Mouse (Mus musculus) C2C12 (cell line): ENCODE results near the gene Psap.

ENCODE experiments used
- CEBPB ChIP-seq: IDR thresholded peaks from one replicate; pipeline ENCODE4 v1.6.1; 2011; ENCODE audit warnings: low read depth, mild to moderate bottlenecking, control low read depth, moderate library complexity
- CTCF ChIP-seq: IDR thresholded peaks from one replicate; pipeline ENCODE4 v1.5.1; 2011; ENCODE audit not compliant: control insufficient read depth, insufficient read depth, insufficient read length
- FOSL1 ChIP-seq: IDR thresholded peaks from one replicate; pipeline ENCODE4 v1.8.0; 2011; ENCODE audit warnings: mild to moderate bottlenecking, low read length; ENCODE audit not compliant: poor library complexity, insufficient read depth, severe bottlenecking
- MAX ChIP-seq: IDR thresholded peaks from one replicate; pipeline ENCODE4 v1.6.1; 2011; ENCODE audit warnings: mild to moderate bottlenecking, control low read depth
- MYOD1 ChIP-seq: IDR thresholded peaks from one replicate; pipeline ENCODE4 v1.6.1; 2011; ENCODE audit warnings: low read depth; ENCODE audit not compliant: control insufficient read depth, insufficient read length
- USF1 ChIP-seq: IDR thresholded peaks from one replicate; pipeline ENCODE4 v1.6.1; 2011; ENCODE audit warnings: low read depth, mild to moderate bottlenecking, control low read depth, moderate library complexity

- TF ChIP-seq CTCF (no peak), USF1 (no peak), MAX (no peak), MYOD1 (no peak), CEBPB (no peak), FOSL1 (no peak)
Measured at GRCm38 (mm10) chr10:60260557-60261294, 16.7 kb upstream of the Psap start.
